Mouse (Mus musculus) left cerebral cortex, adult 2 months (tissue): ENCODE data around the gene Rassf1. TPM values are rescaled to one million over a fixed set of nuclear protein-coding genes. Genes with fewer than 3 reads are reported as not detected.
"Not testable (repeated sequence)": the region's sequence is repeated elsewhere in the genome, so short reads cannot be mapped to it uniquely, and the experiment has no call there.

ENCODE experiments used
- DNase-seq, 2 experiments: peaks; one replicate each; pipeline ENCODE4 v3.0.0; 2021 to 2022; ENCODE audit warnings: low spot score in 2 of 2, mixed read lengths in 1 of 2; ENCODE audit errors: extremely low spot score in 1 of 2
- H3K27ac ChIP-seq: fragments of 200-600 bp; 2 replicates; pipeline ENCODE4 v1.8.1; 2022
- H3K4me3 ChIP-seq: fragments of 200-600 bp; 2 replicates; pipeline ENCODE4 v1.8.1; 2022
- CTCF ChIP-seq: fragments of 200-600 bp; IDR thresholded peaks from 2 replicates; pipeline ENCODE4 v1.8.1; 2022; ENCODE audit warnings: antibody characterized with exemption, mild to moderate bottlenecking, moderate library complexity
- intact Hi-C: fragments of 180-260 bp; cut with DNase I; formaldehyde crosslinking; loops from one replicate; pipeline ENCODE4 v1.15.1; 2025
- total RNA-seq, 2 experiments: library from RNA; stranded (reverse); gene quantifications; 2 replicates each; pipeline ENCODE4 v1.2.3; 2021

Rassf1 gene
- total RNA-seq, 2 experiments from 2014 or later = 19.7 to 20.5 TPM

- intact Hi-C loops = no loop called here
- H3K4me3 ChIP-seq = peak overlapping the region; percentile 44
- DNase-seq = no peak
- no peak for TF ChIP-seq CTCF
- no peak overlapping the region for H3K27ac ChIP-seq
These were observed 568 bp downstream of the Rassf1 start for GRCm38 (mm10) chr9:107551890-107552355.

- intact Hi-C loops = no loop called here
- H3K27ac ChIP-seq = no peak overlapping the region
- TF ChIP-seq CTCF = no peak
- no peak for DNase-seq
- H3K4me3 ChIP-seq = no peak overlapping the region
These were observed 1.5 kb downstream of the Rassf1 start for GRCm38 (mm10) chr9:107552690-107553393.

- peak in 1 of 2 experiments; percentile 42 for DNase-seq
- intact Hi-C loops = no loop called here
- Histone ChIP-seq H3K27ac (peak overlapping the region; percentile 78), H3K4me3 (peak overlapping the region; percentile 94)
- TF ChIP-seq CTCF = no peak
These were observed 2.4 kb downstream of the Rassf1 start for GRCm38 (mm10) chr9:107553541-107554318.

GRCm38 (mm10) chr9:107554319-107554825, 3.0 kb downstream of the Rassf1 start:
- peak overlapping the region; percentile 93 for H3K27ac ChIP-seq
- intact Hi-C loops = no loop called here
- no peak; the same call in 1 of the 2 replicates for TF ChIP-seq CTCF
- peak; percentile 90 to 95 for DNase-seq
- peak overlapping the region; percentile 94 for H3K4me3 ChIP-seq

GRCm38 (mm10) chr9:107555031-107555457, 3.7 kb downstream of the Rassf1 start:
- Histone ChIP-seq H3K4me3 (peak overlapping the region; percentile 94), H3K27ac (peak overlapping the region; percentile 93)
- TF ChIP-seq CTCF = no peak
- DNase-seq = no peak
- intact Hi-C loops = no loop called here

GRCm38 (mm10) chr9:107555701-107556100, 4.3 kb downstream of the Rassf1 start:
- Histone ChIP-seq H3K27ac (no peak overlapping the region; the same call in 1 of the 2 replicates), H3K4me3 (peak overlapping the region; percentile 94)
- DNase-seq = no peak
- intact Hi-C loops = no loop called here
- no peak for TF ChIP-seq CTCF

- no peak overlapping the region for H3K4me3 ChIP-seq
- no peak for TF ChIP-seq CTCF
- no peak overlapping the region for H3K27ac ChIP-seq
- intact Hi-C loops = no loop called here
- no peak for DNase-seq
These were observed 5.0 kb downstream of the Rassf1 start for GRCm38 (mm10) chr9:107556346-107556745.

- Histone ChIP-seq H3K27ac (peak within 1 kb of the TSS; percentile 82), H3K4me3 (peak within 1 kb of the TSS; percentile 81)
- intact Hi-C loops = no loop called here
- TF ChIP-seq CTCF = no peak
- peak; percentile 92 to 94 for DNase-seq
These were observed 11.8 kb downstream of the Rassf1 start, which contains the start of gene Tusc2 for GRCm38 (mm10) chr9:107563029-107563581. Tusc2 (plus strand) TSS chr9:107563255.

- H3K4me3 ChIP-seq, H3K27ac ChIP-seq, DNase-seq, intact Hi-C loops: not testable (repeated sequence)
These were observed 14.2 kb downstream of the Rassf1 start for GRCm38 (mm10) chr9:107565556-107565955.

- peak; percentile 64 to 78 for DNase-seq
- Histone ChIP-seq H3K4me3 (peak overlapping the region; percentile 23; the same call in 1 of the 2 replicates), H3K27ac (peak overlapping the region; percentile 66)
- TF ChIP-seq CTCF = peak; percentile 88
- intact Hi-C loops = no loop called here
These were observed 14.8 kb downstream of the Rassf1 start for GRCm38 (mm10) chr9:107566041-107566709.

GRCm38 (mm10) chr9:107566855-107567254, 15.5 kb downstream of the Rassf1 start:
- peak; percentile 14 for TF ChIP-seq CTCF
- no peak for DNase-seq
- intact Hi-C loops = no loop called here
- peak overlapping the region; percentile 66 for H3K27ac ChIP-seq
- no peak overlapping the region for H3K4me3 ChIP-seq
